Mouse (Mus musculus): ENCODE results near the gene Ptprm. TPM values are rescaled to one million over a fixed set of nuclear protein-coding genes. Genes with fewer than 3 reads are reported as not detected.

Gene Ptprm
- polyA plus RNA-seq, 1 experiment from 2014 or later = 9.0 TPM

DNA sequence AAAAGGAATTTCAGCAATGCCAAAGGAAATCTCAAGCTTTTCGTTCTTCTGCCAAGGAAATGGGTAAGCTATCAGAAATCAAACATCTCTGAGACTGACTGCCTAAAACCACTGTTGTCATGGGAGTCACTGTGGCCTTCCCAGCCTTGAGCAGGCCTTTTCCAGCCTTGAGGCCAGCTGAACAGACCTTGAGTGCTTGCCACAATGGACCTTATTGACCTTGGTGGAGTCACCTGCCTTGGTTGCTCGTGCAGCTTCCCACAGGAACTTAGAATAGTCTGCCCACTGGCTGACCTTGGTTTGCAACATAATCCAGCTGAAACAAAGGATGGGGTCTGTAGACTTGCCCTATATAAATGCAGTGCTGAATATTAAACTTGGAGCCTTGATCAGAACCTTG is 395.5 kb downstream of the Ptprm start:
- H3K27me3 ChIP-seq (ENCODE audit: low read depth, poor library complexity, severe bottlenecking) = no peaks in the 10 kb centered on the region
- 88% methylated on average over 2 of the region's 2 CpGs for WGBS
- no peaks in the 10 kb centered on the region for H3K9me3 ChIP-seq (replicated peaks)
- H3K27ac ChIP-seq = no peak overlapping the region
- H3K4me3 ChIP-seq = no peak overlapping the region
- H3K4me1 ChIP-seq = peaks cover 4% of the 10 kb centered on the region; the same call in 1 of the 2 replicates
- DNase-seq (ENCODE audit: low spot score) = no peak
- no peaks in the 10 kb centered on the region for H3K36me3 ChIP-seq

DNA sequence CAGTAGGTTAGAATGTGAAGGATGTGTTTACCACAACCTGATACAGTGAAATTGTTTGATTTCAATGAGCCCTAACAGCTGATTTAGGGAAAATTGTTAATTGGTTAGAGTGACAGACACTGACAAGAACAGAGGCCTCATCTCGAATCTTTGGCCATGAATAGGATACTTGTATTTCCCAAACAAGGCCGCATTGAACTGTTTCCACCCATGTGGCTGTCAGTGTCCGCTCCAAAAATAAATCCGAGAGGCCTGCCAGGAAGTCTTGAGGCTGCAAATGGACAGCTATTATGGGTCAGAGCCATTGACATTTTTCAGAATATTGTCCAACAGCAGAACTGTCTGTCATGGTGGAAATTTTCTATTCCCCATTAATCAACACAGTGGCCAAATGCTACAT is 409.8 kb downstream of the Ptprm start:
- no peaks in the 10 kb centered on the region for H3K9me3 ChIP-seq (replicated peaks)
- DNase-seq (ENCODE audit: low spot score) = no peak
- WGBS = 87% methylated on average over 4 of the region's 4 CpGs
- no peaks in the 10 kb centered on the region for H3K36me3 ChIP-seq
- H3K27me3 ChIP-seq (ENCODE audit: low read depth, poor library complexity, severe bottlenecking) = no peaks in the 10 kb centered on the region
- no peaks in the 10 kb centered on the region for H3K4me1 ChIP-seq
- H3K27ac ChIP-seq = no peak overlapping the region
- H3K4me3 ChIP-seq = no peak overlapping the region

DNA sequence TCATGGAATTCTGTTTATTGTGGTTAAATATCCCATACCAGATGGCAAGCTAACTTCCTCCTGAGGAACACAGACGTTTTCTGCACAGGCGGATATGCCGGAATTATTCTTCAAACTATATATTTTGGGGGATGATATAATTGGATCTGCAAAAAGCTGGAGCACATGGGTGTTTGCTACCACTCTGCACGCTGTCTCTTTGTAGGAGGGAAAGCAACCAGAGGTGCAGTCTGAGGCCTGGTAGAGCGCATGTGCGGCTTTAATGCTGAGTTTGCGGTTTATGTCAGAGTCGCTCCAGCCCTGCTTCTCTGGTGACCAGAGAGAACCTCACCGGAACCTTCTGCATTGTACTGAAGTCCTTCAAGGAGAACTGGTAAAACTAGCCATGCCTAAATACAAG is 410.7 kb downstream of the Ptprm start:
- Histone ChIP-seq H3K27ac (no peak overlapping the region), H3K36me3 (no peaks in the 10 kb centered on the region), H3K4me1 (no peaks in the 10 kb centered on the region), H3K9me3 (replicated peaks) (no peaks in the 10 kb centered on the region), H3K4me3 (no peak overlapping the region), H3K27me3 (ENCODE audit: low read depth, poor library complexity, severe bottlenecking) (no peaks in the 10 kb centered on the region)
- WGBS = 94% methylated on average over 9 of the region's 9 CpGs
- no peak for DNase-seq (ENCODE audit: low spot score)

DNA sequence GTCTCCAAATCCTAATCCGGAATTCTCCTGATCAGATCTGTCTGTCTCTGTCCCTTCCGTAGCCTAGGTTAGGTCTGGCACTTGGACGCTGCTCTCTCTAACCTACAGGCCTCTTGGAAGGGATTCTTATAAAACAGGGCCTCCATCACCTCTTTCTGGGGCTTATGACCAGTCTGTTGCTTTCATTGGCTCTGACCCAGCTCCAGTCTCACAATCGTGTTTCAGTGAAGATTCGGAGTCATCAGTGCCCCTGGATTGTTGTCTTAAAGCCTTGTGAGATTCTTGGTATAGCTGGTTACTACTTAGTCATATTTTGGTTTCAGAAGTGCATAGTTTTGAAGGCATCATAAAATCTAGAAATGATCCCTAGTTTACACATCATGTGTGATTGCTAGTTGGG is 428.6 kb downstream of the Ptprm start:
- DNase-seq (ENCODE audit: low spot score) = no peak
- Histone ChIP-seq H3K4me3 (no peak overlapping the region), H3K36me3 (no peaks in the 10 kb centered on the region), H3K4me1 (no peaks in the 10 kb centered on the region), H3K27ac (no peak overlapping the region), H3K27me3 (ENCODE audit: low read depth, poor library complexity, severe bottlenecking) (no peaks in the 10 kb centered on the region), H3K9me3 (replicated peaks) (no peaks in the 10 kb centered on the region)
- 93% methylated on average over 5 of the region's 5 CpGs for WGBS

DNA sequence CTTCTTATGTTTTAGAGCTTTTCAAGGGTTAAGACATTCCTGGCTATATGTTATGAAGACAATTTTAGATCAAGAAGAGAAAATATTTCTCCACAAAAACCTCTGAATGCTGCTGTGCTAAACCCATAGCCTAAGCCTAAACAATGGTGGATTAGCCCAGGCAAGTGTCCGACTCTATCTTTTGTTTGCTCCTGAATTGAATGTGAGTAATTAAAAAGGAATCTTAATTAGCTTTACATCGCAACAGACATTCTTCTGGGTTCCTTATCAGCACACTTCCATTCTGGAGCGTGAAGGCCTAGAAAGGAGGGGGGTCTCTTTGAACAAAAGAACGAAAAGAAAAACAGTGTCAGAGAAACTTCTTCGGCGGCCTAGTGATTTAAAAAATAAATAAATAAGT is 439.6 kb downstream of the Ptprm start:
- WGBS = 81% methylated on average over 6 of the region's 6 CpGs
- Histone ChIP-seq H3K36me3 (no peaks in the 10 kb centered on the region), H3K9me3 (replicated peaks) (no peaks in the 10 kb centered on the region), H3K4me3 (no peak overlapping the region), H3K4me1 (peaks cover 21% of the 10 kb centered on the region), H3K27ac (no peak overlapping the region), H3K27me3 (ENCODE audit: low read depth, poor library complexity, severe bottlenecking) (no peaks in the 10 kb centered on the region)
- DNase-seq (ENCODE audit: low spot score) = no peak

DNA sequence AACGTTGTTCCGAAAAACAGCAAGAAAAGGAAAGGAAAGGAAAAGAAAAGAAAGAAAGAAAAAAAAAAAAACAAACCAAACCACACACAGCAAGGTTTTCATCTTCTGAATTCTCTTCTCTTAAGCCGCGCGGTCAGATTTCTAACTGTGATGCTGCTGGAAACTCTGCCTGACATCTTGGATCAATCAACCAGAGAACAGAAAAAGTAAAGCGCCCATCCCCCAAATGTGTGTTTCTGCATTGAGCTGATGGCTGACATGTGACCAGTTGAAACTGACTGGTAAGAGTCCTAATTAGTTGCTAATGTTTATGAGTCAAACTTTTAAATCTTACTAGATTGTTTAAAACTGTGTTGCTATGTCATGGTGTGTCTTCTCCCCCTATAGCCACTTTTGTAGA is 441.7 kb downstream of the Ptprm start:
- no peaks in the 10 kb centered on the region for H3K9me3 ChIP-seq (replicated peaks)
- peaks cover 21% of the 10 kb centered on the region for H3K4me1 ChIP-seq
- peak; percentile 60 for DNase-seq (ENCODE audit: low spot score)
- no peak overlapping the region for H3K4me3 ChIP-seq
- 54% methylated on average over 6 of the region's 6 CpGs for WGBS
- no peaks in the 10 kb centered on the region for H3K36me3 ChIP-seq
- peak overlapping the region; percentile 46; the same call in 1 of the 2 replicates for H3K27ac ChIP-seq
- H3K27me3 ChIP-seq (ENCODE audit: low read depth, poor library complexity, severe bottlenecking) = no peaks in the 10 kb centered on the region

DNA sequence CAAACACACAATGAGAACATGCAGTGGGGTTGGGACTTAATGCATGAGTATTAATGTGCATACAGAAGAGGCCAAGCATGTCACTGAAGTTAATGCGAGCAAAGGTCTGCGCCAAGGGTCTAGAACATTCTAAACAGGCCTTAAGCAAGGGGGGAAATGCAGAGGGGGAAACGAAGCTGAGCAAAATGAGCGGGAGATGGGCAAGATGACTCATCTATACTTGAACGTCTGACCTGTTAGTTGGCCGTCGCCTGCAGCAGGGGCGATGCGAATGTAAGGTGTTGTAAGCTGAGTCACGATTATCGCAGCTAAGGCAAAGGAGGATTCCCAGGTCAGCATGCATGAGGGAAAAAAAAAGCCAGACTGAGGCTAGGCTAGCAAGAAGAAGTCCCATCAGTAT is 442.1 kb downstream of the Ptprm start:
- WGBS = 82% methylated on average over 11 of the region's 11 CpGs
- no peaks in the 10 kb centered on the region for H3K36me3 ChIP-seq
- H3K27me3 ChIP-seq (ENCODE audit: low read depth, poor library complexity, severe bottlenecking) = no peaks in the 10 kb centered on the region
- H3K4me3 ChIP-seq = no peak overlapping the region
- peak; percentile 35 for DNase-seq (ENCODE audit: low spot score)
- H3K9me3 ChIP-seq (replicated peaks) = no peaks in the 10 kb centered on the region
- H3K27ac ChIP-seq = peak overlapping the region; percentile 46; the same call in 1 of the 2 replicates
- peaks cover 21% of the 10 kb centered on the region for H3K4me1 ChIP-seq

DNA sequence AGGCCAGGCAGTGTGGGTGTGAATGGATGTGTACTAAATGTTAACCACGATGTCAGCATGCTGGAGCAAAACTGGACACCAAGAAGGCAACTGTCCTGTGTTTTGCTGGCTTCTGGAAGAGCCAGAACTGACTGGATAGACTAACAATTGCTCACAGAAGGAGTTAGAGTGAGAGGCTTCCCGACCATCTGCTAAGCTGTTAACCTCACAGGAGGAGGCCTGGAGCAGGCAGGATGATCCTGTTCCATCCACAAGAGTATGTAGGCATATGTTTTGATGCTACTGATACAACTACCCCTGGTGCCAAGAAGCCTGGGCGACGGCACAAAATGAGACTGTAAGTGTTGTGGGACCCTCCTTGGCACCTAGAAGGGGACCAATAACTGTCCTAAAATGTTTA is 444.4 kb downstream of the Ptprm start:
- no peak overlapping the region for H3K27ac ChIP-seq
- 83% methylated on average over 4 of the region's 4 CpGs for WGBS
- no peak overlapping the region for H3K4me3 ChIP-seq
- no peaks in the 10 kb centered on the region for H3K36me3 ChIP-seq
- no peaks in the 10 kb centered on the region for H3K9me3 ChIP-seq (replicated peaks)
- no peaks in the 10 kb centered on the region for H3K27me3 ChIP-seq (ENCODE audit: low read depth, poor library complexity, severe bottlenecking)
- DNase-seq (ENCODE audit: low spot score) = no peak
- peaks cover 21% of the 10 kb centered on the region for H3K4me1 ChIP-seq

DNA sequence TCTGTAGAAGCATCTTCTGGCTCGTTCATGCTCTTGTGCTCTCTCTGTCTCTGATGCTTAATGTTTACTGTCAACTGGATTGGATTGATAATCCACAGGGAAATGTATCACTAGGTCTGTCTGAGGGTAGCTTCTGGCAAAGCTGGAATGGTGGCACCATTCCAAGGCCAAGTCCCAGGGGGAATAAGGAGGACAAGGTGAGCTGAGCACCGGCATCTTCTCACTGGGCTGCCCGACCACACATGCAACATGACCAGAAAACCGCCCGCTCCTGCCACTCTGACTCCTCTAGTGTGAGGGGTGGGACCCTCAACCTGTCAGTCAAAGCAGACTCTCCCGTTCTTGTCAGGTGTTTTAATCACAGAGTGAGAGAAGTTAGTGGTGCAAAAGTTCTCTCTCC is 445.3 kb downstream of the Ptprm start:
- H3K27me3 ChIP-seq (ENCODE audit: low read depth, poor library complexity, severe bottlenecking) = no peaks in the 10 kb centered on the region
- H3K27ac ChIP-seq = no peak overlapping the region
- no peak overlapping the region for H3K4me3 ChIP-seq
- H3K4me1 ChIP-seq = peaks cover 21% of the 10 kb centered on the region
- 85% methylated on average over 6 of the region's 6 CpGs for WGBS
- H3K36me3 ChIP-seq = no peaks in the 10 kb centered on the region
- DNase-seq (ENCODE audit: low spot score) = no peak
- H3K9me3 ChIP-seq (replicated peaks) = no peaks in the 10 kb centered on the region

DNA sequence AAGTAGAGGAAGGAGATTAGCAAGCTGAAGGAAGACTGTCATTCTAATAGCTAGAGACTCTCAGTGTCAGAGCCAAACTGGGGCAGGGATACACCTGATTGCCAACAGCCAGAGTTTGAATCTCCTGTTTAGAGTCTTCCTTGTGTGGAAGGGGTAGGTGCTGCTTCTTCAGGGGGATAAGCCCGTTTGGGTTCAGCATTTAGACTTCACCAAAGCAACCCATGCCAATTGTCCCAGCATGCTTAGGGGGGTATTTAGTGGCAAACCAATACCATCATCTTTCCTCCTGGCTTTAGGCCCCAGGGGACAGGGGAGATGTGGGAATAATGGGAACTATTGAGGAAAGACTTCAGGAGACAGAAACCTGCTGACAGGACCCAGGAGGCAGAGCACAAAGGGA is 460.1 kb downstream of the Ptprm start:
- Histone ChIP-seq H3K27me3 (ENCODE audit: low read depth, poor library complexity, severe bottlenecking) (no peaks in the 10 kb centered on the region), H3K9me3 (replicated peaks) (no peaks in the 10 kb centered on the region), H3K4me1 (0 out of 2 replicates have a peak, but pooled peaks cover 3% of the 10 kb centered on the region), H3K36me3 (no peaks in the 10 kb centered on the region), H3K4me3 (no peak overlapping the region), H3K27ac (no peak overlapping the region)
- DNase-seq (ENCODE audit: low spot score) = no peak
- 91% methylated on average over 1 of the region's 1 CpGs for WGBS

DNA sequence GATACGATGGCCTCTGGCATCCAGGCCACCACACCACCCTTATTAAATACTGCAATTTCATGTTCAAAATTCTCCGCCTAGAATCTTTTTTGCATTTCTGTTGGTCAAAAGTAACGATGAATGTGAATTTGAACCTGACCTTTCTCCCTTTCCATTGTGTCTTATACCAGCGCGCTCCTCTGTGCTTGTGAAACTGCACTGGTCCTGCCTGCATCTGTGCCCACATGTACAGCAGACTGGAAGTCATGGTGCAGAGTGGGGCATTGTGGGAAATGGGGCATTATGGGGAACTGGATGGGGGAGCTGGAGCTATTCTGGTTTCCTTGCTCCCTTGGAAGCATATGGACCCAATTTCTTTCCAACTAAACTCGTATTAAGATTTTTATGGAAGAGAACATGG is 462.3 kb downstream of the Ptprm start:
- Histone ChIP-seq H3K27me3 (ENCODE audit: low read depth, poor library complexity, severe bottlenecking) (no peaks in the 10 kb centered on the region), H3K36me3 (no peaks in the 10 kb centered on the region), H3K4me1 (peaks cover 10% of the 10 kb centered on the region; the same call in 1 of the 2 replicates), H3K4me3 (no peak overlapping the region), H3K9me3 (replicated peaks) (no peaks in the 10 kb centered on the region), H3K27ac (no peak overlapping the region)
- no peak for DNase-seq (ENCODE audit: low spot score)
- 86% methylated on average over 6 of the region's 6 CpGs for WGBS

DNA sequence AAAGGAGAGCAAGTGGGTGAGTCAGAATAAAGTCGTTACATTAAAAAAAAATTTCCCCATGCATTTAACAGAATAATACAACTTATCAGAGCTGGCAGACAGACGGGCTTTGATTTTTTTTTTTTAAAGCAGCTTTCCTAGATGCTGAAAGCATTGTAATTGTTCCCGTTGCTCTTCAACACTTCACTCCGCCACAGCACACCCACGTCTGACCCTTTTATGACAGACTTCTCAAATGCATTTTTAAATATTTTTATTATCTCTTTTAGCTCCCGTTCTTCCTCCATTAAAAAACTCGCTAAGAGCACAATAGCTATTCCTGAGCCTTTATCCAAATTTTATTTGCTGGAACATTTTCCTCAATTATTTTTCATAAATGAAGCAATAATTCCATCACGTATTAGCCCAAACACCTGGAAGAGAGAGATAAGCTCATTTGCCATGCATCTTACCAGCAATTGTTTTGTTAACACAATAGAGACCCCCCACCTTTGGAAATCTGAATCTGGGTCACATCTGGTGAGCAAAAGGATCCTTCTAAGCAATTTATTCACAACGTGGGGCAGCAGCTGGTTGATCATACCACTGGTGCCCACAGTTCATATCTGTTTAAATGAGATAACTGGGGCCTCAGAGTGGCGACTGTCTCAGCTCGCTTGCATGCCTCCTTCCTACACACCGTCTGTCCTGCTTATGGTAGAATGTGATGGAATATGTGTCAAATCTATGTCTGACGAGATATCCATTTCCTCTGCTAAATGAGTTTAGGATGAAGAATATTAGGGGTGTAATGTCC is 463.0 kb downstream of the Ptprm start:
- Histone ChIP-seq H3K36me3 (no peaks in the 10 kb centered on the region), H3K4me1 (peaks cover 10% of the 10 kb centered on the region; the same call in 1 of the 2 replicates), H3K4me3 (no peak overlapping the region), H3K27ac (no peak overlapping the region), H3K27me3 (ENCODE audit: low read depth, poor library complexity, severe bottlenecking) (no peaks in the 10 kb centered on the region), H3K9me3 (replicated peaks) (no peaks in the 10 kb centered on the region)
- no peak for DNase-seq (ENCODE audit: low spot score)
- WGBS = 87% methylated on average over 13 of the region's 13 CpGs

DNA sequence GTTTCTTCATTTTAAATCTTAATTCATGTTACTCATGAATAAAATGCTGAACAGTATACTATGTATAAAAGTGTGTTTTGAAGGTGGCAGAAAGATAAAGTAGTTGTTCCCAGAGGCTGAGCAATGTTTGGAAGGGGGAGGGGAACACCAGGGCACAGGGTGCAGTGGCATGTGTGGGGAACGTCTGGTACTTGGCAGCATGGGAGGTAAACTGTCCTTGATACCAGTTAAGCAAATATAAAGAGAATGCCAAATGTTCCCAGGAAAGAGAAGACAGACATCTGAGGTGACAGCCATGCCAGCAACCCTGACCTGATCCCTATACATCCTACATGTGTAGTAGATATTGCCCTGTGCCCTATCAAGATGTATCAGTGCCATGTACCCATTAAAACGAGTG is 472.0 kb downstream of the Ptprm start:
- Histone ChIP-seq H3K4me3 (no peak overlapping the region), H3K36me3 (no peaks in the 10 kb centered on the region), H3K9me3 (replicated peaks) (no peaks in the 10 kb centered on the region), H3K4me1 (peaks cover 7% of the 10 kb centered on the region), H3K27ac (no peak overlapping the region), H3K27me3 (ENCODE audit: low read depth, poor library complexity, severe bottlenecking) (no peaks in the 10 kb centered on the region)
- WGBS = 65% methylated on average over 2 of the region's 2 CpGs
- DNase-seq (ENCODE audit: low spot score) = no peak
